Mouse (Mus musculus): Measurements from ENCODE around the gene Rhoc.

Rhoc gene

DNA sequence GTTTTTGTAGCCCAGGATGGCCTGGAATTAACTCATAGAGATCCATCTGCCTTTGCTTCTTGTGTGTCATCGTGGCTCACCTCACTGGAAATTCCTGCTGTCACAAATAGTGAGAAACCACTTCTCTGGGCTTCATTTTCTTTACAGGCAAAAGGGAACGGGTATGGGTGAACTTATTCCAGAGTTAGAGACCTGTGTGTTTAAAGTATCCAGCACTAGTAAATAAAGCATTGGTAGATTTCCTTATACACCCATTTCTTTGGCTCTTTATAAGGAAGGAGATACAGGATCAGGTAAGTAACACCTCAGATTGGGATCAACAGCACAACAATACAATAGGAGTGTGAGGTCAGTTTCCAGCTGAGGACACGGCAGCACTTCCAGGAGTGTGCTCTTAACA is at the start of gene Rhoc:
Gene Rhoc (plus strand): TSS at position 301 of the 400 bp plus-strand sequence.
- no peak for DNase-seq

DNA sequence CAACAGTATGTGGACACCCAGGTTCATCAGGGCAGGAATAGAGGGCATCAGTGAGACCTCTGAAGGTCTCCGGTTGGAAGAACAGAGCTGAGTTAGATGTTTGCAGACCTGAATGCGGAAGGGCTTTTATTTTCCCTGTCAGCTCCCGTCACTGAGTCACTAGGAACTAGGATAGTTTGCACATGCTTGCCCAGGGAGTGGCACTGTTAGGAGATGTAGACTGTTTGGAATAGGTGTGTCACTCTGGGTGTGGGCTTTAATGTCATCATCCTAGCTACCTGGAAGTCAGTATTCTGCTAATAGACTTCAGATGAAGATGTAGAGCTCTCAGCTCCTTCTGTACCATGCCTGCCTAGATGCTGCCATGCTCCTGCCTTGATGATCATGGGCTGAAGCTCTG is 46.2 kb upstream of the Rhoc start:
- DNase-seq, result no peak

DNA sequence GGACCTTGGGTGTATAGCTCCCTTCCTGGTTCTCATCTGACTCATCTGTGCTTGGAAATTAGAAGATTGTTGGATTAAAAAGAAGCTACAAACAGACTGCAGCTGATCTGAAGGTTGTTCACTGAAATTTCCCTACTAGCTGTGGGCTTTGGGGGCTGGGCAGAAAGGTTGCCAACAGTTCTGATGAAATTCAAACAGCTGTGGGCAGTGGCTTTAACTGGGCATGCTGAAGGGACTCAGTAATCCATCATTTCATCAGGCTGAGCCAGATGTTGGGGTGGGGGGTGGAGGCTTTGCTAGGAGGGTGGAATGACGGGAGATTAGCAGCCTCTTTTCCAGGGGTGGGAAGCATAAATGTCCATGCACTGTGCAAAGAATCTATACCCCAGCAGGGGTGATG is 45.0 kb upstream of the Rhoc start:
- no peak for DNase-seq

DNA sequence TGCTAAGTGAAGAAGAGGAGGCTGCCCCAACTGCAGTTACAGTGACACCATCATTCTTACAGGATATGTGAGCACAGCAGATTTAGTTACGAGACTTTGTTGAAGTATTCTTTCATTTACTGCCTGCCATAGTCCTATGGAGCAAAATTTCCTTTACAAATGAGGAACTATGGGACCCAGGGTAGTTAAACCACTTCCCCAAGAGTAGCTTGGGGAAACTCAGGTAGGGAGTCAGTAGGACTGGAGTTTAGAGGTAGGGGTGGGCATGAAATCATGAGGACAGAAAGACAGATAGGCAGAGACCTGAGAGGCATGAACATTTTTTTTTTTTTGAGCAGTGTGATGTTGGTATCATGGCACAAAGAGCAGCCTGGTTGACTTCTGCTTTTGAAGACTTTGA is 44.3 kb upstream of the Rhoc start:
- DNase-seq, result no peak

DNA sequence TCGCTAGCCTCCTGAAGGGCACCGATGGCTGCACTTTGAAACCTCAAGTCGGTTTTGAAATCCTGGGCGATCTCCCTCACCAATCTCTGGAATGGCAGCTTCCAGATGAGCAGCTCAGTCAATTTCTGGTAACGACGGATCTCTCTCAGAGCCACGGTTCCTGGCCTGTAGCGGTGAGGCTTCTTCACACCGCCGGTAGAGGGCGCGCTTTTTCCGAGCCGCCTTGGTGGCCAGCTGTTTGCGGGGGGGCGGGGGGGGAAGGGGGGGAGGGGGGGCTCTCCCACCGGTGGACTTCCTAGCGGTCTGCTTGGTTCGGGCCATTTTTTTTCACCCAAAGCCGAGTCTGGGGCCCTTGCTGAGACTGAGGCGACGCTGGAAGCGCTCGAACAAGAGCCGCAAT is 35.3 kb upstream of the Rhoc start:
- peak; percentile 55 for DNase-seq

DNA sequence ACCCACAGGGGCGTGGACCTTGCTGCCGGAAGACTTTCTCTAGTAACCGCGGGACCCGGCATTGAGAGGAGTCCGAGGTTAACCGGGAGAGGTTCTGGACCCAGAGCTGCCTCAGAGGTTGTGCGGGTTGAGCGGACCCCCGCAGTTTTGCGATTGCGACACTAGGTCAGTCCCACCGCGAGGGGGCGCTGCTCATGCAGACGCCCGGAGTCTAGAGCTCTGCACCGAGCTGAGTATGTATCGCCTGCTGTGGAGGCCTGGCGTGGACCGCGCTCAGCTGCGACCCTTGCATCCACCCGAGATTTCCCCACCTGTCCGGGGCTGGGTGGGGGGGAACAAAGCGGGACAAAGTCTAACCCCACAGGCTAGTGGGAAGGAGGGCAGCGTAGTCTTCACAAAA is 29.8 kb upstream of the Rhoc start:
- peak; percentile 80 for DNase-seq

DNA sequence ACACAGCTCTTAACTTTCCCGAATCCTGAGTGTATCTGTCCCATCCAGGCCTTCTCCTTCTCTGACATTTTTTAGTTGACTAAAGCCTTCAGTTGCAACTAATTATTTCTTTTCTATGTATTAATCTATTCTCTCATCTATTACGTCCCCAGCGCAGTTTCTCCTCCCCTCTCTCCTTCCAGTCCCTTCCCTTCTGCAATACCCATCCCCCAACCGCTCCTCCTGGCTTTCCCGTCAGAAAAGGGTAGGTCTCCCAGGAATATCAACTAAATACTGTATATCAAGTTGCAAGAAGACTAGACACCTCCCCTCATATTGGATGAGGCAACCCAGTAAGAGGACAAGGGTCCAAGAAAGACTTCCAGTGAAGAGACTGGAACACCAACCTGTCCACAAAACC is 29.3 kb upstream of the Rhoc start:
- DNase-seq, result no peak

DNA sequence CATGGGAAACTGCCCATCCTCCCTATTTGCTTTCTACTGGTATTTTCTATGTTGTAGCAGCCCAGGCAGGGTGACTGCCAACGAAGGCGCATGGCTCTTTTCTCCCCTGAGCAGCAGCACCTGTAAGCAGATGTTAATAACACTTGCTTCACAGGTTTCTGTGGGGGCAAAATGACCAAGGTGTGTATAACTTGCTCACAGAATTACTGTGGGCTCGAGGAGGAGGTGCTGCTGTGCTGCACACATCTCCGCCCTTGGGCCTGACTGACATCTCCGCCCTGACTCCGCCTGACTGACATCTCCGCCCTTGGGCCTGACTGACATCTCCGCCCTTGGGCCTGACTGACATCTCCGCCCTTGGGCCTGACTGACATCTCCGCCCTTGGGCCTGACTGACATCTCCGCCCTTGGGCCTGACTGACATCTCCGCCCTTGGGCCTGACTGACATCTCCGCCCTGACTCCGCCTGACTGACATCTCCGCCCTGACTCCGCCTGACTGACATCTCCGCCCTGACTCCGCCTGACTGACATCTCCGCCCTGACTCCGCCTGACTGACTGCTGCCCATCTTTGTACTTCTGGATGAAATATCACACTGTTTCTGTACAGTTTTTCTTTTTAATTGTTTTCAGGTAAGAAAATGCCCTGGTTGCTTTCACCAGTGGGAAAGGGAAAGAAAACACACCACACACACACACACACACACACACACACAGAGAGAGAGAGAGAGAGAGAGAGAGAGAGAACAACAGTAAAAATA is 25.9 kb upstream of the Rhoc start:
- DNase-seq, result peak; percentile 81

DNA sequence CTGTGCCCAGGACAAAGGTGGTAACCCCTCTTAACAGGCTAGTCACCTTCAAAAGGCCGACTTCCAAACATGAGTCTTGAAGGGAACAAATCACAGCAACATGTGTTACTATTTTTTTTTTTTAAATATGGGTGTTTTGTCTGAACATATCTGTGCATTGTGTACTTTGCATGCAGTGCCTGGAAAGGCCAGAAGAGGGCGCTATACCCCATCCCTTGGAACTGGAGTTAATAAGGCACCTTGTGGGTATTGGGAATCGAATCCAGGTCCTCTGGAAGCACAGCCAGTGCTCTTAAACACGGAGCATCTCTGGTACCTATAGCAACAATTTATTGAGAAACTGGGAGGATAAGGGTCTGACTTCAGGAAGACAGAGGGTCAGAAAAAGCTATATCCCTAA is 23.2 kb upstream of the Rhoc start:
- DNase-seq, result peak; percentile 56

DNA sequence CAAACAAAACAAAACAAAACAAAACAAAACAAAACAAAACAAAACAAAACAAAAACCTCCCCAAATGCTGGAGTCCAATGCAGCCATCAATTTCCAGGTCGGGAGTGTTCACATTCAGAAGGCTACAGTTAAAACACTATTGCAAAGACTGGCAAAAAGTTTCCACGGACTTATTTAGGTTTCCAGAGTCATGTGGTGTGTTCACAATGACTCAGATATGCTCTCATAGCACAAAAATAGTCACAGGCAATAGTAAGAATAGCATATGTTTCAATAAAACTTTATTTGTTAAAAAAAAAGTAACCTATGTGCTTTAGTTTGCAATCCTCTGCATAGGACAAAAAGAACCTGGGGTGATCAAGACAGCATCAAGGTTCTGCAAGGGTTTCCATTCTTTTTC is 21.0 kb upstream of the Rhoc start:
- no peak for DNase-seq

DNA sequence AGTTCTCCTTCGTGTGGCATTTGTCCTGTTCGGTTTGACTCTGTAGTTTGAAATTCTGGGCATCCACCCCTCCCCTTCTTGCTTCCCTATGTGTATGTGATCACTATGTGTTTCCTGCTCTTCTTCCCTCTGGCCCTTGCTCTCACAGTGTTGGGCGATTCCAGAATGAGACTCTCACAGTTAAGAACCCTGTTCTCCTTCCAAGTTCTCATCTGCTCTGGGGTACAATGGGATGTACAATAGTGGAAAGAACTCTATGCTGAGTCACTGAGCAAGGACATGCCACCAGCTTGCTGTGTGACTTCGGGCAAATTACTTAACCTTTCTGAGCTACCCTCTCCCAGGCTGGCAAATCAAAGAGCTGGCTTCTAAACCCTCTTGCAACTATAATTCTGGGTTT is 20.5 kb upstream of the Rhoc start:
- DNase-seq, result no peak

DNA sequence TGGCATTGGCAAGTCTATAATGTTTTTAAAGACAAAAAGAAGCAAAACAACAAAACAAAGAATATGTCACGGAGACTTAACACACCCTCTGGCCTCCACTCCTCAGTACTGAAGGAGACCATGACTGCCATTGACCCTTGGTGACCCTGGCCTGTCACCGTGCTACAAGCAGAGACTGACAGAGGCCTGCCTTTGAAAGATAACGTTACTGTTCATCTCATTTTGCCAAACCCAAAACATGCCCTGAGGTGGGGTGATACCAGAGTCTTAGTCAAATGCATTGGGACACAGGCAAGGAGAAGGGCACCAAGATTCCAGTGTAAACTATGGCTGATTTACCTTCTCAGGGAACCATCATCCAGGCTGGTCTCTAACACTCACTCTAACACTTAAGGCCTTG is 19.0 kb upstream of the Rhoc start:
- no peak for DNase-seq

DNA sequence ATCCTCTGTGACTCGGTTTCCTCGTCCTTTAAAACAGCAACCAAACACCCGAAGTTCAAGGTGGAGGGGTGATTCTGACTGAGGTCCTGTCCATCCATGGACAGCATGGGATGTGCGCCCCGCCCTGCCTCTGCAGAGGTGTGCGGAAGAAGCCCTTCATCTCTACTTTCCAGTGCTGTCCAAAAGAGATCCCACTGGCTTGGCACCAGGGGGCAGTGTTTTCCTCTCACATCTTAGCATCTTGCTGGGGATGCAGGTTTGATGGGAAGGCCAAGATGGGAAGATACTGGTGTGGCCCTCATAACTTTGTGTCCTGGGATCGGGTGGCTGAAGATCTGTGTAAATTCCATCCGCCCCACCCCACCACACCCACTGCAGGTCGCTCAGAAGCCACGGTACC is 18.1 kb upstream of the Rhoc start:
- peak; percentile 48 for DNase-seq

DNA sequence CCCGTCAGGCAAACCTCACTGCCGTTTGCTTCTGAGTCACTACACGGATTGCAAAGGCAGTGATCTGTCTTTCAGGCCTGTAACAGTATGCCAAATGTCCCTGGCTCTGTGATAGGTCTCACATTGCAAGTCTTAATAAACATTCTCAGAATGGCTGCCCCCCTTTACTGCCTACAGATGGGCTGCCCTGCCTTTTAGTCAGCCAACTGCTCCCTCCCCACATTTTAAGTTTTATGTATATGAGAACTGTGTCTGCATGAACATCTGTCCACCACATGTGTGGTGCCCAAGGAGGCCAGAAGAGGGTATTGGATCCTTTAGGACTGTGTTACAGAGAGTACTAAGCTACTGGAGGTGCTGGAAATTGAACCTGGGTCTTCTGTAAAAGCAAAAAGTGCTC is 17.3 kb upstream of the Rhoc start:
- no peak for DNase-seq

DNA sequence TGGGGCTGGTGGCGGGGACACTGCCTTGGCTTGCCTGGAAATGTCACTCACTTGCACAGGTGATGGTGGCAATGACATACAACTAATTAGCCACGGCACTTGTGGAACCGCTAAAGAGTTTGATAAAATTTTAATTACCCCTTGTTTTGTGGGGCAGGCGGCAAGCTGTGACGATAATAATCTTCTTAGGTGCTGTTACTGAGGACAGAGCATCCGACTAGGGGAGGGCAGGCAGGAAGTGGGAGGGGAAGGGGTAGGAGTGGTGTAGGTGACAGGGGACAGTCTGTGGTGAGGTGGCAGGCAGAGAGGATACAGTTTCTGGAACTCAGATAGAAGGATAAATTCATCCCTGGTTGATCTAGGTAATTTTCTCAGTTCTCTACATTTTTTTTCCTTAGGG is 16.7 kb upstream of the Rhoc start:
- DNase-seq, result no peak

DNA sequence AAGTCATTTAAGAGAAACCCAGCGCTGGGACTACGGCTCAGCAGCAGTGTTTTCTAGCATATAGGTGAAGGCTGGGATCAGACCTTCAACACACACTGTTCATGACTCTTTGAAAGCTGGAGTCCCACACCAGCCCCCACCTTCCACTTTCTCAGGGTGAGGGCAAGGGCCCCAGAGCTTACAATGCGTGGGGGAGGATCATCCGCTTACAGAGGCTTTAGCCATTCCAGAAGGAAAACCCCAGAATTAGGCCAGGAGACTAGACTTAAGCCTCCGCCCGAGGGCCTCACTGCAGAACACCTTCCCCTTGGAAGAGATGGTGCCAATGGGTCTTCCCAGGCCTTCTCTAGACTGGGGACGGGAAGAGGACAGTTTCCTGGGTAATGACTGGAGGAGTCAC is 14.9 kb upstream of the Rhoc start:
- DNase-seq, result no peak

DNA sequence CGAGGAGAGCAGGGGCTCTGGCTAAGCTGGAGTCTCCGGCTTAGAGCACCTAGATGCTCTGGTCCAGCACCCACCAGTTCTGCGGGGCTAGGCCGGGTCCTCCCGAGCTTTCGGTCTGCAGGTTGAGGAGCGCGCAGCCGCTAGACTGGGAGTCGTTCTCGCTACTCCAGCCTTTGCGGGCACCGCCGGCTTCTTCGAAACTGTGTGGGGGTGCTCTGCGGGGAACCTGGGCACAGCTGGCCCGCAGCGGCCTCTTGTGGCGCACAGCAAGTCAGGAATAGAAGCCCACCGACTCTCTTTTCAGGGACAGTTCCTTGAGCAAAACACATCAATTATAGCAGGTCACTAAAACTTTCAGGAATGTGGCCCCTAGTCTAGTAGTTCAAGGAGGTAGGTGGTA is 10.8 kb upstream of the Rhoc start:
- DNase-seq, result no peak

DNA sequence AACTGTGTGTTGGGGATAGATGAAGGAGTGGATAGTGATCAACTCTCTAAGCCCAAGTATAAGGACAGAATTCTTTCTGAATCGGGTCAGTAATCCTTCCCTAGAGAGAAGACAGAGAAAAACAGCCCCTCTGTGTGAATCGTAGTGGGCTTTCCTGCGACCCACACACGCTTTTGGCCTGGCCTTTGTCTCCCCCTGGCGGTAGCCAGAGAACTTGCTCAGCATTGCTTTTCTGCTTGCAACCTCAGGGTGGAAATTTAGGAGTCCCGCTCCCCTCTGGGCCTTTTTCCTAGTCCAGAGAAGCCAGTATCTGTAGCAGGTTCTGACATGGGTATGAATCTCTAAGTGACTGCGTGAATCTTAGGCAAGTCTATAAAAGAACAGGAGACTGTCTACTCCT is 8.2 kb upstream of the Rhoc start:
- peak; percentile 66 for DNase-seq

DNA sequence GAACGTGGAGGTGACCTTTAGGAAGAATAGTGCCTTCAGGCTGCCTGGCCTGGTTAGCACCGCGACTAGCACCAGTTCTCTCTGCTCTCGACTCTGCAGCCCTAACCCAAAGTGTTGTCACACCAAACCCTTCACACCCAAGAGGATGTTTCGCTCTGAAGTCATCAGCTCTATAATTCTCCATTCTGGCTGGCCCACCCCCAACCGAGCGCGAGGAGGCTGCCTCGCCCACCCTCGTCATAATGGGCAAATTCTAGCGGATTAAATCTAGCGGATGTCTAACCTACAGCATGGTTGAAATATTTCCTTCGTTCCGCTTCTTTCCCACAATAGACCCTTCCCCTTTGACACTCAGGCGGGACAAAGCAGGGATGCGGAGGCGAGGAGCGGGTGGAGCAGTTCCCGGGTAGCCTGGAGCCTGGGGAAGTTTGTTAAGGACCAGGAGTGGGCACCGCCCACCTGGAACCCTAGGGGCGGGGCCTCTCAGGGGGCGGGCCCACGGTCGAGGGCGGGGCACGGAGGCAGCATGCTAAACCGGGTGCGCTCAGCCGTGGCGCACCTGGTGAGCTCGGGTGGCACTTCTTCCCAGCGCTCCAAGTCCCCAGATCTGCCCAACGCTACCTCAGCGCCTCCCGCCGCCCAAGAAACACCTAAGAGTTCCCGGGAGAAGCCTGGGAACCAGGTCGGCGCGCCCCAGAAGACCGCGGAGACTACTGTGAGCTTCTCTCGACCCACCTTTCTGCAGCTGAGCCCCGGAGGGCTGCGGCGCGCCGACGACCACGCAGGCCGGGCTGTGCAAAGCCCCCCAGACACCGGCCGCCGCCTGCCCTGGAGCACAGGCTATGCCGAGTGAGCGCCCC is 7.4 kb upstream of the Rhoc start, which contains the start of gene Ppm1j:
Gene Ppm1j (plus strand): TSS at position 496 of the 860 bp plus-strand sequence.
- peak; percentile 76 for DNase-seq

DNA sequence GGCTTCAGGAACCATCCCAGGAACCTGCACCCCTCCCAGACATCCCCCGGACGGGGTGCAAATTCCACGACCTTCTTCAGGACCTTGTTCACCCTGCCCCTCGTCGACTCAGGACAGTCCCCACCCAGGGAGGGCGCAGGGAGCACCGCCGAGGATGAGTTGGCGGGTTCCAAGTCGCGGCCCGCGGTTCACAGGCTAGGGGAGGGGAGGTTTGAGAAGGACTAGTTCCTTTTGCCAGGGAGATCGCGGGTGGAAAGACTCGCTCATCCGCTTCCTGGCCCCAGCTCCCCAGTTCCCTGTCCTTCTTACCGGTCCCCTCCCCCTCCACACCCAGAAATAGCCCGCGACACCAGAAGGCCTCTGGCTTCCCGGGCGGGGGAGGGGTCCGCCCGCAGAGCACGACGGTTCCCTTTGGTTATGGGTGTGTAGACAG is 6.7 kb upstream of the Rhoc start, which contains the start of gene Fam19a3:
Gene Fam19a3 (minus strand): TSS at position 370 of the 433 bp plus-strand sequence.
- no peak for DNase-seq

DNA sequence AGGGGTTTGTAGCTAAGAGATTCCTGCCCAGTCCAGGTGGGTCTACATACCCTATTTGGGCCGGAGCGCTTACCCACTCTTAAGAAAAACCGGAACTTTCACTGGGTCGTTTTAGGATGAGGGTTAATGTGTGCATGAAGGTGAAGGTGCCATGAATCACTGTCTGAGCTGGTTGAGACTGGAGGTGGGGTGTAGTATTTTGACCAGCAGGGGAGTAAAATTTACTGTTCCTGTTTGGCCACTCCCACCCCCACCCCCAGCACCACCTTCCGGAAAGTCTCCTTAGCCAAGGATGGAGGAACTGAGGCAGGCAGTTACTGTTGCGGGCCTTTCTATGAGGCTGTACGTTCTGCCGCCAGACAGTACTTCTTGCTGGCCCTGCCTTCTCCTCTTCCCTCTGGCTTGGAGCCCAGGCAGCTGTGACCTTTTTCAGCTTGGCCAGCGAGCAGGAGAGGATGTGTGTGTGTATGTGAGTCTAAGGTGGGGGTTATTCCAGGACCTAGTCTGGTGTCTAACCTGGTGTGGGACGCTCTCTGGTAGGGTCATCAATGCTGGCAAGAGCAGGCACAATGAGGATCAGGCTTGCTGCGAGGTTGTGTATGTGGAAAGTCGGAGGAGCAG is 6.0 kb upstream of the Rhoc start:
- DNase-seq, result no peak

DNA sequence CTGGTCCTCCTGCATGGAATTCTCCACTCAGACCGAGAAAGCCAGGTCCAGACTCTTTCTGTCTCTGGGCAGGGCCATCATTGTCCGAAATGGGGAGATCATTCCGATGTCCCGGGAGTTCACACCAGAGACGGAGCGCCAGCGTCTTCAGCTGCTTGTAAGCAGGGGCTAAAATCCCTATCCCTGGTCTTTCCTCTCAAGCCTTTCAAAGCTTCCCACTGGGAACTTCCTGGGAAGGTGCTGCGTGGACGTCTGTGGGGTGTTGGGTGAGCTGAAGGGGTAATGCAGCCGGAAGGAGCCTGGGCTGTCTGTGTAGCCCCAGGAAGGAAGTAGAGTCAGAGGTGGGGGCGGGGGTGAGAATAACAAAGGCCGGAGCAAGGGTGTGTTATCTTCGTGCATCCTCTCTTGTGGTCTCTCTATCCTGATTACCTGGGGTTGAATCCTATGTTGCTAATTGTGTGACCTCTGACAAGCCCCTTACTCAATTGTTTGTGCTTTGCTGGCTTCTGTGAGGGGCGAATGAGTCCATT is 4.1 kb upstream of the Rhoc start:
- no peak for DNase-seq

DNA sequence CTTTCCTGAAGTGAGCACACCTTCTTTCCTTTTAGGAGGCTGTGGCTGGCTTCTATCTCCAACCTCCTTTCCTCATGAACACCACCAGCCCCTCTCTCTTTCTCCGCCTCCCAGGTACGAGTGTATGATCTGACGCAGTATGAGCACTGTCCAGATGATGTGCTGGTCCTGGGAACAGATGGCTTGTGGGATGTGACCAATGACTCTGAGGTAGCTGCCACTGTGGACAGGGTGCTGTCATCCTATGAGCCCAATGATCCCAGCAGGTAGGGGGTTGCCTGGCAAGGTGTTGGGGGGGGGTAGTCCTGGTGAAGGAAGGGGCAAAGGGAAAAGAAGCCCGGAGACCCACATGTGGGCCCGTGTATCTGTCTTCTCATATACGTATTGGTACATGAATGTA is 2.9 kb upstream of the Rhoc start:
- no peak for DNase-seq
